Mouse (Mus musculus) embryonic facial prominence, embryonic 13.5 days (tissue): ENCODE measurements at regions not wholly inside any gene's neighbourhood (a gene's known extent, or its start where the extent isn't known, plus 50 kb on each side); places are given as distances from the start of the nearest gene placed in this dataset.

Experiments
- ATAC-seq: fragments of 200-750 bp; cut with Nextera tagmentation; 2 replicates; pipeline ENCODE4 v1.8.0; 2017; ENCODE audit warnings: low read depth; ENCODE audit not compliant: insufficient number of reproducible peaks, insufficient read depth, low FRiP score, low TSS enrichment
- H3K27ac ChIP-seq: fragments of 300-500 bp; sonication (generic); 2 replicates; pipeline ENCODE4 v1.5.1; 2015; ENCODE audit warnings: moderate library complexity, mild to moderate bottlenecking, inconsistent platforms
- H3K27me3 ChIP-seq: fragments of 300-500 bp; sonication (generic); 2 replicates; pipeline ENCODE4 v1.6.1; 2015; ENCODE audit warnings: mild to moderate bottlenecking, inconsistent platforms
- H3K36me3 ChIP-seq: fragments of 300-500 bp; sonication (generic); 2 replicates; pipeline ENCODE4 v1.6.1; 2015; ENCODE audit warnings: mild to moderate bottlenecking, inconsistent platforms
- H3K4me1 ChIP-seq: fragments of 300-500 bp; sonication (generic); 2 replicates; pipeline ENCODE4 v1.6.1; 2015; ENCODE audit warnings: inconsistent platforms
- H3K4me2 ChIP-seq: fragments of 300-500 bp; sonication (generic); 2 replicates; pipeline ENCODE4 v1.6.1; 2015; ENCODE audit warnings: moderate library complexity, mild to moderate bottlenecking, inconsistent platforms
- H3K4me3 ChIP-seq: fragments of 300-500 bp; sonication (generic); 2 replicates; pipeline ENCODE4 v1.5.1; 2015; ENCODE audit warnings: mild to moderate bottlenecking, inconsistent platforms
- H3K9ac ChIP-seq: fragments of 300-500 bp; sonication (generic); 2 replicates; pipeline ENCODE4 v1.6.1; 2015; ENCODE audit warnings: mild to moderate bottlenecking, inconsistent platforms
- H3K9me3 ChIP-seq: fragments of 300-500 bp; sonication (generic); 2 replicates; pipeline ENCODE4 v1.6.1; 2016; ENCODE audit warnings: inconsistent platforms
- WGBS: fragments of 180-500 bp; shearing (Covaris S2); methylation state at CpG from one replicate; pipeline ENCODE4 v1.1.7; 2015; ENCODE audit warnings: mixed read lengths; 5-methylcytosine and 5-hydroxymethylcytosine counted together

- H3K9ac ChIP-seq, result no peak overlapping the region
- no peaks in the 10 kb centered on the region for H3K36me3 ChIP-seq
- WGBS, result 52% methylated on average over 4 of the region's 4 CpGs
- no peaks in the 10 kb centered on the region; the same call in 1 of the 2 replicates for H3K27me3 ChIP-seq
- H3K4me3 ChIP-seq, result no peak overlapping the region
- no peaks in the 10 kb centered on the region for H3K9me3 ChIP-seq
- no peaks in the 10 kb centered on the region for H3K4me1 ChIP-seq
- ATAC-seq, result no peak
- no peak overlapping the region for H3K27ac ChIP-seq
- H3K4me2 ChIP-seq, result no peak overlapping the region
Observed at GRCm38 (mm10) chr9:90830704-90831103, 531.5 kb upstream of the Zic4 start.

GRCm38 (mm10) chr9:90833743-90834539, 528.3 kb upstream of the Zic4 start:
- Histone ChIP-seq H3K4me2 (no peak overlapping the region), H3K9ac (no peak overlapping the region), H3K27me3 (no peaks in the 10 kb centered on the region), H3K27ac (no peak overlapping the region), H3K36me3 (no peaks in the 10 kb centered on the region), H3K4me1 (no peaks in the 10 kb centered on the region), H3K9me3 (no peaks in the 10 kb centered on the region), H3K4me3 (no peak overlapping the region)
- WGBS, result 25% methylated on average over 3 of the region's 3 CpGs
- ATAC-seq, result no peak

GRCm38 (mm10) chr9:90838184-90838926, 523.9 kb upstream of the Zic4 start:
- Histone ChIP-seq H3K27ac (no peak overlapping the region), H3K9me3 (no peaks in the 10 kb centered on the region), H3K4me3 (no peak overlapping the region), H3K9ac (no peak overlapping the region), H3K36me3 (no peaks in the 10 kb centered on the region), H3K4me1 (no peaks in the 10 kb centered on the region), H3K27me3 (no peaks in the 10 kb centered on the region), H3K4me2 (no peak overlapping the region)
- WGBS, result 73% methylated on average over 6 of the region's 6 CpGs
- no peak for ATAC-seq

GRCm38 (mm10) chr9:90851044-90851443, 511.2 kb upstream of the Zic4 start:
- Histone ChIP-seq H3K9ac (no peak overlapping the region), H3K27ac (no peak overlapping the region), H3K4me2 (no peak overlapping the region), H3K4me3 (no peak overlapping the region), H3K36me3 (no peaks in the 10 kb centered on the region), H3K9me3 (no peaks in the 10 kb centered on the region), H3K4me1 (no peaks in the 10 kb centered on the region), H3K27me3 (no peaks in the 10 kb centered on the region)
- no peak for ATAC-seq
- 89% methylated on average over 5 of the region's 5 CpGs for WGBS

GRCm38 (mm10) chr9:90871636-90872035, 490.6 kb upstream of the Zic4 start:
- H3K4me2 ChIP-seq, result no peak overlapping the region
- WGBS, result 69% methylated on average over 5 of the region's 5 CpGs
- H3K9me3 ChIP-seq, result no peaks in the 10 kb centered on the region
- H3K4me3 ChIP-seq, result no peak overlapping the region
- no peak overlapping the region for H3K9ac ChIP-seq
- H3K36me3 ChIP-seq, result no peaks in the 10 kb centered on the region
- H3K27me3 ChIP-seq, result no peaks in the 10 kb centered on the region
- no peak overlapping the region for H3K27ac ChIP-seq
- no peaks in the 10 kb centered on the region for H3K4me1 ChIP-seq
- no peak for ATAC-seq

GRCm38 (mm10) chr9:90884467-90884866, 477.7 kb upstream of the Zic4 start:
- Histone ChIP-seq H3K9ac (no peak overlapping the region), H3K27ac (no peak overlapping the region), H3K9me3 (no peaks in the 10 kb centered on the region), H3K36me3 (no peaks in the 10 kb centered on the region), H3K4me3 (no peak overlapping the region), H3K27me3 (no peaks in the 10 kb centered on the region), H3K4me1 (no peaks in the 10 kb centered on the region), H3K4me2 (no peak overlapping the region)
- WGBS, result 76% methylated on average over 1 of the region's 1 CpGs
- ATAC-seq, result no peak

GRCm38 (mm10) chr9:90887405-90887804, 474.8 kb upstream of the Zic4 start:
- Histone ChIP-seq H3K36me3 (no peaks in the 10 kb centered on the region), H3K9me3 (no peaks in the 10 kb centered on the region), H3K27me3 (no peaks in the 10 kb centered on the region), H3K27ac (no peak overlapping the region), H3K9ac (no peak overlapping the region), H3K4me2 (no peak overlapping the region), H3K4me3 (no peak overlapping the region), H3K4me1 (no peaks in the 10 kb centered on the region)
- ATAC-seq, result no peak
- WGBS, result 93% methylated on average over 3 of the region's 3 CpGs

GRCm38 (mm10) chr9:90890801-90891200, 471.4 kb upstream of the Zic4 start:
- H3K9ac ChIP-seq, result no peak overlapping the region
- H3K27ac ChIP-seq, result no peak overlapping the region
- ATAC-seq, result no peak
- no peaks in the 10 kb centered on the region for H3K36me3 ChIP-seq
- H3K9me3 ChIP-seq, result no peaks in the 10 kb centered on the region
- H3K4me2 ChIP-seq, result no peak overlapping the region
- H3K4me3 ChIP-seq, result no peak overlapping the region
- 96% methylated on average over 4 of the region's 4 CpGs for WGBS
- no peaks in the 10 kb centered on the region for H3K27me3 ChIP-seq
- H3K4me1 ChIP-seq, result no peaks in the 10 kb centered on the region

GRCm38 (mm10) chr9:90892816-90893215, 469.4 kb upstream of the Zic4 start:
- WGBS, result 66% methylated on average over 1 of the region's 1 CpGs
- no peak overlapping the region for H3K4me3 ChIP-seq

GRCm38 (mm10) chr9:90903557-90903956, 458.7 kb upstream of the Zic4 start:
- no peaks in the 10 kb centered on the region for H3K4me1 ChIP-seq
- no peak overlapping the region for H3K4me3 ChIP-seq
- no peaks in the 10 kb centered on the region for H3K9me3 ChIP-seq
- no peak overlapping the region for H3K4me2 ChIP-seq
- H3K36me3 ChIP-seq, result no peaks in the 10 kb centered on the region
- H3K9ac ChIP-seq, result no peak overlapping the region
- H3K27me3 ChIP-seq, result no peaks in the 10 kb centered on the region
- no peak overlapping the region for H3K27ac ChIP-seq
- 13% methylated on average over 5 of the region's 5 CpGs for WGBS
- no peak for ATAC-seq

More at GRCm38 (mm10) chr9:90892816-90893215, 469.4 kb upstream of the Zic4 start:
- H3K27me3 ChIP-seq, result no peaks in the 10 kb centered on the region
- no peak overlapping the region for H3K27ac ChIP-seq
- no peaks in the 10 kb centered on the region for H3K36me3 ChIP-seq
- no peaks in the 10 kb centered on the region for H3K9me3 ChIP-seq
- no peak overlapping the region for H3K9ac ChIP-seq
- H3K4me2 ChIP-seq, result no peak overlapping the region
- no peaks in the 10 kb centered on the region for H3K4me1 ChIP-seq
- ATAC-seq, result no peak

- Histone ChIP-seq H3K4me3 (no peak overlapping the region), H3K9ac (no peak overlapping the region), H3K4me1 (no peaks in the 10 kb centered on the region), H3K27me3 (no peaks in the 10 kb centered on the region), H3K9me3 (no peaks in the 10 kb centered on the region), H3K36me3 (no peaks in the 10 kb centered on the region), H3K27ac (no peak overlapping the region), H3K4me2 (no peak overlapping the region)
- no peak for ATAC-seq
- WGBS, result 89% methylated on average over 5 of the region's 5 CpGs
Observed at GRCm38 (mm10) chr9:90906106-90906505, 456.1 kb upstream of the Zic4 start.

GRCm38 (mm10) chr9:90906684-90907083, 455.5 kb upstream of the Zic4 start:
- WGBS, result 92% methylated on average over 7 of the region's 7 CpGs
- Histone ChIP-seq H3K27ac (no peak overlapping the region), H3K9ac (no peak overlapping the region), H3K36me3 (no peaks in the 10 kb centered on the region), H3K9me3 (no peaks in the 10 kb centered on the region), H3K4me2 (no peak overlapping the region), H3K4me3 (no peak overlapping the region), H3K4me1 (no peaks in the 10 kb centered on the region), H3K27me3 (no peaks in the 10 kb centered on the region)
- ATAC-seq, result no peak
